In genomic region chr1:151618251-151618650, GRCm38 (mm10) we compare ENCODE assay signal across 16 mouse cellular contexts. TPM values are rescaled to one million over a fixed set of nuclear protein-coding genes. Genes with fewer than 3 reads are reported as not detected.
DNase-seq lines count a peak whose midpoint lies in the region.
"Had no signal": no experiment of that assay in that cellular context is flagged by ENCODE, and none has a peak within 500 bp of the region (broad histone marks: within the 10 kb centered on the region; RNA-seq: fewer than 3 reads in every experiment).

No protein-coding gene starts in this region.

- intact Hi-C loops in heart, postnatal 14 days (cut with DNase I): loop anchor here (5.0 kb wide), 1 partner anchor 41 kb away; no protein-coding TSS in a partner anchor

- peak; percentile 56 for DNase-seq in heart, adult 11 months
- no peak for DNase-seq in heart, postnatal 14 days
- DNase-seq in 416B (ENCODE audit: low read depth): peak; percentile 25
- DNase-seq in NIH3T3 (ENCODE audit: low read depth): peak; percentile 58
- no peak for DNase-seq in ovary, postnatal 14 days (ENCODE audit: low spot score)
- DNase-seq: adrenal gland, adult 2 months; adrenal gland, postnatal 10 days; adrenal gland, postnatal 25 days; B cell, adult 2 months; cerebellum, adult 11 months; cerebellum, adult 18-20 months; cerebellum, adult 8-10 months; cerebellum, adult 9-11 months; cerebellum, postnatal 14 days; cerebellum, postnatal 36 days; embryo, embryonic 11 days had no signal

RNA-seq across cellular contexts. Expression of gene Fam129a, which starts 47.3 kb away (rescaled TPM):
- total RNA-seq in heart, postnatal 14 days (2021): 10 to 100 TPM; 25.1 to 28.4 TPM

Comparison
In these comparisons a context has a peak if more than half of its experiments do, and no peak if none do; other contexts are left out.
1. DNase-seq: peak in heart, adult 11 months (single experiment), 416B (single experiment) and NIH3T3 (single experiment); none in heart, postnatal 14 days (0 of 2) and ovary, postnatal 14 days (single experiment).